Mouse (Mus musculus) myocyte (in vitro differentiated cells): Measurements from ENCODE around the gene Mlana. TPM values are rescaled to one million over a fixed set of nuclear protein-coding genes. Genes with fewer than 3 reads are reported as not detected.

Experiments used
- H3K27me3 ChIP-seq: one replicate; pipeline ENCODE4 v1.6.1; 2011; ENCODE audit not compliant: control insufficient read depth, insufficient read depth, insufficient read length
- H3K36me3 ChIP-seq: one replicate; pipeline ENCODE4 v1.6.1; 2011; ENCODE audit not compliant: control insufficient read depth, insufficient read depth
- H3K4me2 ChIP-seq: one replicate; pipeline ENCODE4 v1.6.1; 2011; ENCODE audit warnings: low read depth, control low read depth
- H3K4me3 ChIP-seq: one replicate; pipeline ENCODE4 v1.5.1; 2011; ENCODE audit warnings: mild to moderate bottlenecking, control low read depth, moderate library complexity
- H3K79me2 ChIP-seq: one replicate; pipeline ENCODE4 v1.6.1; 2011; ENCODE audit not compliant: control insufficient read depth, insufficient read depth
- H3ac ChIP-seq: one replicate; pipeline ENCODE4 v1.6.1; 2011; ENCODE audit not compliant: control insufficient read depth, insufficient read length
- CEBPB ChIP-seq: IDR thresholded peaks from 2 replicates; pipeline ENCODE4 v1.6.1; 2011; ENCODE audit warnings: mild to moderate bottlenecking, moderate library complexity; ENCODE audit not compliant: poor library complexity, insufficient read depth, severe bottlenecking
- E2F4 ChIP-seq: IDR thresholded peaks from one replicate; pipeline ENCODE4 v1.6.1; 2011; ENCODE audit warnings: mild to moderate bottlenecking, control low read depth, moderate library complexity; ENCODE audit not compliant: insufficient read depth
- MAX ChIP-seq: IDR thresholded peaks from one replicate; pipeline ENCODE4 v1.6.1; 2011; ENCODE audit warnings: low read depth, mild to moderate bottlenecking, control low read depth
- MYOD1 ChIP-seq, 3 experiments: IDR thresholded peaks; one replicate each; pipeline ENCODE4 v1.6.1; 2011; ENCODE audit warnings: control low read depth in 2 of 3, low read depth in 2 of 3, mild to moderate bottlenecking in 2 of 3, moderate library complexity in 1 of 3; ENCODE audit not compliant: insufficient read length in 2 of 3, control insufficient read depth in 1 of 3
- MYOG ChIP-seq, 3 experiments: IDR thresholded peaks; one replicate each; pipeline ENCODE4 v1.6.1; 2011; ENCODE audit warnings: control low read depth in 2 of 3, low read depth in 2 of 3, mild to moderate bottlenecking in 2 of 3; ENCODE audit not compliant: insufficient read length in 2 of 3, control insufficient read depth in 1 of 3, insufficient read depth in 1 of 3
- POLR2A ChIP-seq: IDR thresholded peaks from one replicate; pipeline ENCODE4 v1.6.1; 2011; ENCODE audit warnings: low read depth, mild to moderate bottlenecking, control low read depth, moderate library complexity; ENCODE audit not compliant: insufficient read length
- POLR2AphosphoS2 ChIP-seq: IDR thresholded peaks from one replicate; pipeline ENCODE4 v1.6.1; 2011; ENCODE audit warnings: low read depth, control low read depth; ENCODE audit not compliant: insufficient read length
- REST ChIP-seq: IDR thresholded peaks from one replicate; pipeline ENCODE4 v1.6.1; 2011; ENCODE audit warnings: mild to moderate bottlenecking, control low read depth, moderate library complexity; ENCODE audit not compliant: insufficient read depth, insufficient read length
- SRF ChIP-seq: IDR thresholded peaks from one replicate; pipeline ENCODE4 v1.6.1; 2011; ENCODE audit warnings: low read depth; ENCODE audit not compliant: control insufficient read depth, insufficient read length
- TCF12 ChIP-seq: IDR thresholded peaks from one replicate; pipeline ENCODE4 v1.6.1; 2011; ENCODE audit warnings: mild to moderate bottlenecking, control low read depth; ENCODE audit not compliant: poor library complexity, insufficient read depth, severe bottlenecking
- TCF3 ChIP-seq: IDR thresholded peaks from one replicate; pipeline ENCODE4 v1.6.1; 2011; ENCODE audit warnings: low read depth, control low read depth; ENCODE audit not compliant: insufficient read length
- USF1 ChIP-seq: IDR thresholded peaks from one replicate; pipeline ENCODE4 v1.6.1; 2011; ENCODE audit warnings: low read depth, mild to moderate bottlenecking, control low read depth, moderate library complexity
- polyA plus RNA-seq: library from polyadenylated mRNA; unstranded; fragments of >200 nt; fragmentation: generic; extraction: Trizol; gene quantifications from one replicate; pipeline ENCODE4 v1.2.1, GENCODE M21; 2012; ENCODE audit warnings: missing spikeins

The Mlana gene
- polyA plus RNA-seq, 1 experiment, result not detected

GRCm38 (mm10) chr19:29656029-29656428 lies 41.6 kb upstream of the Mlana start:
- no peaks in the 10 kb centered on the region for H3K36me3 ChIP-seq
- no peak overlapping the region for H3ac ChIP-seq
- no peak overlapping the region for H3K4me3 ChIP-seq
- H3K79me2 ChIP-seq, result no peaks in the 10 kb centered on the region
- no peak overlapping the region for H3K4me2 ChIP-seq
- TF ChIP-seq MYOG (IDR thresholded peaks at IDR 0.05; ENCODE audit: control insufficient read depth in 1 of 3, insufficient read depth in 1 of 3, insufficient read length in 2 of 3, low read depth in 2 of 3), result no peak
- no peak for TF ChIP-seq POLR2AphosphoS2
- no peak for TF ChIP-seq MYOD1 (IDR thresholded peaks at IDR 0.05; ENCODE audit: control insufficient read depth in 1 of 3, insufficient read length in 2 of 3, low read depth in 2 of 3)
- TF ChIP-seq E2F4, result no peak
- no peak for TF ChIP-seq USF1
- no peak for TF ChIP-seq REST
- no peak for TF ChIP-seq CEBPB
- TF ChIP-seq TCF3, result no peak
- TF ChIP-seq TCF12, result no peak
- no peak for TF ChIP-seq MAX
- TF ChIP-seq POLR2A, result no peak
- TF ChIP-seq SRF, result no peak
- H3K27me3 ChIP-seq, result no peaks in the 10 kb centered on the region

GRCm38 (mm10) chr19:29656620-29657019 lies 41.0 kb upstream of the Mlana start:
- H3ac ChIP-seq, result no peak overlapping the region
- no peaks in the 10 kb centered on the region for H3K36me3 ChIP-seq
- no peak for TF ChIP-seq SRF
- 0 out of 2 replicates have a peak, but pooled peaks have one; percentile 33 for TF ChIP-seq CEBPB
- no peaks in the 10 kb centered on the region for H3K79me2 ChIP-seq
- no peak overlapping the region for H3K4me2 ChIP-seq
- H3K27me3 ChIP-seq, result no peaks in the 10 kb centered on the region
- H3K4me3 ChIP-seq, result no peak overlapping the region

DNA sequence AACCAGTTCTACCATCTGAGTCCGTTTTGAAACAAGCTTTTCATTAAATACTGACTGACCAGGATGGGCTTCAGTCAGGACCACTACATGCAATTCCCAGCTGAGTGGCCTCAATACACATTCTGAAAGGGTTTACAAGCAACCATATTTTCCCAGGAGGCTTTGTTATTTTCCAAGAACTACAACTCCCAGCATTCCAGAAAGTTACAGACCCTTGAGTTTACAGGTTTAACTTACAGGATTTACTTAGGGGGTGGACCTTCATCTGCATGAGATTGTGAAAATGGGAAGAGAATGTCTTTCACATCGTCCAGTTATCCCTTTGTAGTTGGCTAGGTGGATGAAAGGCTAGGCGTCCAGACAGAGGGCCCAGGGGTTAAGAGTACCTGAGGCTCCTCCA lies 40.6 kb upstream of the Mlana start:
- Histone ChIP-seq H3K4me3 (no peak overlapping the region), H3K36me3 (no peaks in the 10 kb centered on the region), H3K79me2 (no peaks in the 10 kb centered on the region), H3ac (no peak overlapping the region), H3K4me2 (no peak overlapping the region), H3K27me3 (no peaks in the 10 kb centered on the region)
- TF ChIP-seq TCF3, result no peak
- no peak for TF ChIP-seq USF1

- TF ChIP-seq E2F4 (no peak), MYOD1 (IDR thresholded peaks at IDR 0.05; ENCODE audit: control insufficient read depth in 1 of 3, insufficient read length in 2 of 3, low read depth in 2 of 3) (no peak), REST (no peak), SRF (no peak), USF1 (no peak), MYOG (IDR thresholded peaks at IDR 0.05; ENCODE audit: control insufficient read depth in 1 of 3, insufficient read depth in 1 of 3, insufficient read length in 2 of 3, low read depth in 2 of 3) (no peak), POLR2AphosphoS2 (no peak), TCF12 (no peak), CEBPB (no peak), MAX (no peak), TCF3 (no peak), POLR2A (no peak)
- no peak overlapping the region for H3K4me3 ChIP-seq
- H3K79me2 ChIP-seq, result no peaks in the 10 kb centered on the region
- no peaks in the 10 kb centered on the region for H3K36me3 ChIP-seq
- H3K4me2 ChIP-seq, result no peak overlapping the region
- no peak overlapping the region for H3ac ChIP-seq
- no peaks in the 10 kb centered on the region for H3K27me3 ChIP-seq
These were observed 40.1 kb upstream of the Mlana start for GRCm38 (mm10) chr19:29657558-29657957.

GRCm38 (mm10) chr19:29658836-29659235 lies 38.8 kb upstream of the Mlana start:
- TF ChIP-seq TCF3, result no peak
- TF ChIP-seq POLR2AphosphoS2, result no peak
- TF ChIP-seq E2F4, result no peak
- no peak for TF ChIP-seq TCF12
- no peak for TF ChIP-seq MAX
- no peak for TF ChIP-seq CEBPB
- TF ChIP-seq SRF, result no peak
- no peak for TF ChIP-seq MYOG (IDR thresholded peaks at IDR 0.05; ENCODE audit: control insufficient read depth in 1 of 3, insufficient read depth in 1 of 3, insufficient read length in 2 of 3, low read depth in 2 of 3)
- TF ChIP-seq POLR2A, result no peak
- Histone ChIP-seq H3K27me3 (no peaks in the 10 kb centered on the region), H3K36me3 (no peaks in the 10 kb centered on the region), H3ac (no peak overlapping the region), H3K79me2 (no peaks in the 10 kb centered on the region), H3K4me2 (no peak overlapping the region), H3K4me3 (no peak overlapping the region)
